Mouse (Mus musculus) limb, embryonic 12.5 days (tissue): ENCODE measurements at regions not wholly inside any gene's neighbourhood (a gene's known extent, or its start where the extent isn't known, plus 50 kb on each side); places are given as distances from the start of the nearest gene placed in this dataset.
"Not testable (repeated sequence)": the region's sequence is repeated elsewhere in the genome, so short reads cannot be mapped to it uniquely, and the experiment has no call there.

Source experiments
- ATAC-seq: fragments of 200-750 bp; cut with Nextera tagmentation; 2 replicates; pipeline ENCODE4 v1.8.0; 2017; ENCODE audit warnings: low read depth, moderate TSS enrichment; ENCODE audit not compliant: insufficient number of reproducible peaks, insufficient read depth, low FRiP score, low TSS enrichment
- H3K27ac ChIP-seq: fragments of 300-500 bp; sonication (generic); 2 replicates; pipeline ENCODE4 v1.5.1; 2016; ENCODE audit warnings: mild to moderate bottlenecking, moderate library complexity
- H3K27me3 ChIP-seq: fragments of 300-500 bp; sonication (generic); 2 replicates; pipeline ENCODE4 v1.6.1; 2016; ENCODE audit warnings: mild to moderate bottlenecking, moderate library complexity
- H3K36me3 ChIP-seq: fragments of 300-500 bp; sonication (generic); 2 replicates; pipeline ENCODE4 v1.6.1; 2016; ENCODE audit warnings: mild to moderate bottlenecking, moderate library complexity
- H3K4me1 ChIP-seq: fragments of 300-500 bp; sonication (generic); replicated peaks from 2 replicates; pipeline ENCODE4 v1.6.1; 2016
- H3K4me2 ChIP-seq: fragments of 300-500 bp; sonication (generic); 2 replicates; pipeline ENCODE4 v1.6.1; 2016; ENCODE audit warnings: mild to moderate bottlenecking, moderate library complexity
- H3K4me3 ChIP-seq: fragments of 300-500 bp; sonication (generic); replicated peaks from 2 replicates; pipeline ENCODE4 v1.5.1; 2016; ENCODE audit warnings: mild to moderate bottlenecking
- H3K9ac ChIP-seq: fragments of 300-500 bp; sonication (generic); replicated peaks from 2 replicates; pipeline ENCODE4 v1.6.1; 2016; ENCODE audit warnings: mild to moderate bottlenecking, moderate library complexity
- H3K9me3 ChIP-seq: fragments of 300-500 bp; sonication (generic); 2 replicates; pipeline ENCODE4 v1.6.1; 2016; ENCODE audit warnings: mild to moderate bottlenecking, moderate library complexity
- WGBS: fragments of 180-500 bp; shearing (Covaris S2); methylation state at CpG from one replicate; pipeline ENCODE4 v1.1.7; 2016; 5-methylcytosine and 5-hydroxymethylcytosine counted together

DNA sequence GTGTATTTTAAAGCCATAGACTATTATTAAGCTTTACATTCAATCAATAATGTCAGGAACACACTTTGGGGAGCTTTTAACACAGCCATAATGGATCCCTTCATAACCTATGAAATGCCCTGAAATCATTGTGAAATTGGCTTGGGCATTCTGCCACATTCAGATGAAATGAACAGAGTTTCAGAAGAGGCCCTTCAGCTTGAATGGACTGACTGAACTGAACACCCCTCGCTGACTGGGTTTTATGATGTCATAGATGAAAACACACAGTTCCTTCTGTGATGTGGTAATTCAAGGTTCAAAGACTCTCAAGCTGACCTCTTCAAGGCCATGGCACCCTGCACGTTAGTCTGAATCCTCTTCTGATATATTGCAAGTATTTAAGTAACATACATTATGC lies 298.4 kb upstream of the Ercc4 start:
- Histone ChIP-seq H3K4me3 (no peak overlapping the region), H3K9ac (no peak overlapping the region), H3K27me3 (no peaks in the 10 kb centered on the region), H3K36me3 (no peaks in the 10 kb centered on the region), H3K27ac (no peak overlapping the region), H3K9me3 (no peaks in the 10 kb centered on the region), H3K4me1 (no peaks in the 10 kb centered on the region; the same call in 1 of the 2 replicates), H3K4me2 (no peak overlapping the region)
- WGBS: 59% methylated on average over 2 of the region's 2 CpGs
- no peak for ATAC-seq

DNA sequence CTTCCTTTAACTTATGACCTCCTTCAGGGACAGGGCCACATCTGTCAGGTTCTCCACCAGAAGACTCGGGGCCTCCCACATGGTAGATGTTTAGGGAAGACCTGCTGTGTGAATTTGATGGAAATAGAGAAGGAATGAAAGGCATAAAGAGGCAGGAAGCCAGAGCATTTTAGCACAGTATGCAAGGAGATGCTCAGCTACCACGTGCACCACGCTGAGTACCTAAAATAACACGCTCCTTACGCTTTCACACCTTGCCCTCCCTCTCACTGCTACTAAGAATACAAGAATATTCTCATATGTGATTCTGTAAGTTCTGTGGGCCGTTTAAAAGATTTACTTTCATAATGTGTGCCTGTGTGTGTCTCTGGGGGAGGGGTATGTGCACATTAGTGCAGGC lies 284.8 kb upstream of the Ercc4 start:
- ATAC-seq: no peak
- H3K27me3 ChIP-seq: no peaks in the 10 kb centered on the region
- H3K36me3 ChIP-seq: no peaks in the 10 kb centered on the region
- H3K4me2 ChIP-seq: no peak overlapping the region
- no peaks in the 10 kb centered on the region for H3K9me3 ChIP-seq
- peaks cover 6% of the 10 kb centered on the region for H3K4me1 ChIP-seq
- 76% methylated on average over 6 of the region's 6 CpGs for WGBS
- H3K9ac ChIP-seq: no peak overlapping the region
- H3K27ac ChIP-seq: no peak overlapping the region
- no peak overlapping the region for H3K4me3 ChIP-seq

DNA sequence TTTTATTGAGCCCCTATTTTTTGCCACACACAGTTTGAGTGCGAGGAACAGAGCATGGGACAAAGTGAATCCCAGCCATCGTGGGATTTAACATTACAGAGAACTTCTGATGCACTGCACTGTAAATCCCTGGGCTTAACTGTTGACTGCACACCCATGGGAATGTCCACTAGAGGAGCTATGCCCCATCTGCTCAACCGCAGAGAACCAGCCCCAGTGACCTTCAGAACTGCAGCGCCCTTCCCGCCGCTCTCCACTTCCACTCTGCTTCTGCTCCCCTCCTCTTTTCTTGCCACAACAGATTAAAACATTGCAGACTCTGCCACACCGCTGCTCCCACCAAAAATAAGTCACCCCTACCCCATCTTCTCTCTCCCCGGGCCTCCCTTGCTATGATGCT lies 283.3 kb upstream of the Ercc4 start:
- H3K9me3 ChIP-seq: no peaks in the 10 kb centered on the region
- H3K4me2 ChIP-seq: no peak overlapping the region
- 53% methylated on average over 8 of the region's 8 CpGs for WGBS
- H3K4me1 ChIP-seq: no peaks in the 10 kb centered on the region
- no peak for ATAC-seq
- no peak overlapping the region for H3K9ac ChIP-seq
- H3K4me3 ChIP-seq: no peak overlapping the region
- no peaks in the 10 kb centered on the region for H3K27me3 ChIP-seq
- H3K36me3 ChIP-seq: no peaks in the 10 kb centered on the region
- no peak overlapping the region for H3K27ac ChIP-seq

DNA sequence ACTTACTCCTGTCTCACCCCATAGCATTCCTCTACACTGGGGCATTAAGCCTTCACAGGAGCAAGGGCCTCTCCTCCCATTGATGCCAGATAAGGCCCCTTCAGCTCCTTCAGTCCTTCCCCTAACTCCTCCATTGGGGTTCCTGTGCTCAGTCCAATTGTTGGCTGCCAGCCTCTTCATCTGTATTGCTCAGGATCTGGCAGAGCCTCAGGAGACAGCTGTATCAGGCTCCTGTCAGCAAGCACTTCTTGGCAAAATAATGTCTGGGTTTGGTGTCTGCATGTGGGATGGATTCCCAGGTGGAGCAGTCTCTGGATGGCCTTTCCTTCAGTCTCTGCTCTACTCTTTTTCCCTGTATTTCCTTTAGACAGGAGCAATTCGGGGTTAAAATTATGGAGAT lies 278.2 kb upstream of the Ercc4 start:
- H3K36me3 ChIP-seq, H3K27ac ChIP-seq, H3K9me3 ChIP-seq, H3K4me2 ChIP-seq, H3K9ac ChIP-seq, H3K4me3 ChIP-seq, ATAC-seq, H3K4me1 ChIP-seq, H3K27me3 ChIP-seq: not testable (repeated sequence)
- WGBS: 53% methylated on average over 1 of the region's 1 CpGs

DNA sequence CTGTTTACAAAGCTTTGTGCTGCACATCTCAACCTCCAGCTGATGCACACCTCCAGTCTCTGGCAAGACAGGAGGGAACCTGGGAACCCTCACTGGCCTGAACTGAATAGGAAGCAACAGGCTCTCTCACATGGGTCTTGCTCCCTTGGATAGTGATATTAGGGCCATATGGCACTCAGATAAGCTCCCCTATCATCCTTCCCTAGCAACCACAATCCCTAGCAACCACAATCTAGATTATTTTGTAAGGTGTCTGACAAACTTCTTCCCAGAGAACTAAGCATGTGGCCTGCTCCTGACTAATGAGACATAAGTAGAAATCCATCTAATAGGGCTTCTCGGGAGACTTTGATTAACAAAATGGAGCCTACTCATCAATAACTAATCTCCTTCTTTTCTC lies 253.1 kb upstream of the Ercc4 start:
- Histone ChIP-seq H3K4me2 (no peak overlapping the region), H3K27me3 (no peaks in the 10 kb centered on the region), H3K27ac (no peak overlapping the region), H3K36me3 (no peaks in the 10 kb centered on the region), H3K4me1 (no peaks in the 10 kb centered on the region), H3K9me3 (no peaks in the 10 kb centered on the region), H3K9ac (no peak overlapping the region), H3K4me3 (no peak overlapping the region)
- ATAC-seq: no peak
- 88% methylated on average over 1 of the region's 1 CpGs for WGBS

DNA sequence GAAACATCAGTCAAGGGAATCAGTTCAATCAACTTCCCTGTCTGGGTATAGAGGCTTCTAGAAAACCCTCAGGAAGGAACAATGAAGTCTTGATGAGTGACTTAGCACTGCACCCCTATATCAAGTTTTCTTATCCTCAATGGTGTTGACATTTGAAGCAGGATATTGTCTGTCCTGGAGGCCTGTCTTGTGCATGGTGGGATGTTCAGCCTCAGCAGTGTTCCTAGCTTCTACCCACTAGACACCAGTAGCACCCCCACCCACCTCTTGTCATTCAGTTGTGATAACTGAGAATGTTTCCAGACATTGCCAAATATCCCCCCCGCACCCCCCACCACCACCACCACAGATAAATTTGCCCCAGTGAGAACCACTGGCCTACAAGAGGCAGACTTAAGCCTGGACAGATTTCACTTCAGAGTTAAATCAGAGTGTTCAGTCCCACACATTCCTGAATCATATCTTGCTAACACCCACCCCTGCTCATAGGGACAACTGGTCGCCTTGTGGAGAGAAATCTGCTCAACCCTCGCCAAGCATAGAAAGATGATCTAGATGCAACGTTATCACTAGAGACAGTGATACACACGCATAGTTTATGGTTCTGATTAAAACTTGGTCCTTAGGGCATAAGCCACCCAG lies 249.6 kb upstream of the Ercc4 start:
- no peak overlapping the region for H3K4me3 ChIP-seq
- 91% methylated on average over 5 of the region's 5 CpGs for WGBS
- ATAC-seq: no peak
- no peaks in the 10 kb centered on the region for H3K9me3 ChIP-seq
- no peak overlapping the region for H3K9ac ChIP-seq
- no peaks in the 10 kb centered on the region for H3K4me1 ChIP-seq
- no peak overlapping the region for H3K27ac ChIP-seq
- H3K27me3 ChIP-seq: no peaks in the 10 kb centered on the region
- H3K4me2 ChIP-seq: no peak overlapping the region
- no peaks in the 10 kb centered on the region for H3K36me3 ChIP-seq

DNA sequence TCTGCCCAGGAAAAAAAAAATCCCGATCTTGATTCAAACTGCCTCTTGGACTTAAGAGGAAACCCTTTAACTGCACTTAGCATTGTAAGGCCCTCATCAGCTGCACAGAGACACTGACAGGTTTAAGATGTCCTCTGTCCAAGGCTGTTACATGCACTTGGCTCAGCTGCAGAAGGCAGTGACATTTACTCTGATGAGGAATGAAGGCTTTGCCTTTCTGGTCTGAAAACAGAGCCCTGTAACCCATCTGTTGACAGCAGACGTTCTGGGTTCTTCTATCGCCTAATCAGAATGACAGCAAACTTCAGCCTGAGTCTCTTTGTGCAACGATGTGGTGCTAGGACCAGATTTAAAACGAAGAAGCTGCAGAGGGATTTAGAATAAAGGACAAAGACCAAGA lies 246.9 kb upstream of the Ercc4 start:
- no peaks in the 10 kb centered on the region for H3K9me3 ChIP-seq

DNA sequence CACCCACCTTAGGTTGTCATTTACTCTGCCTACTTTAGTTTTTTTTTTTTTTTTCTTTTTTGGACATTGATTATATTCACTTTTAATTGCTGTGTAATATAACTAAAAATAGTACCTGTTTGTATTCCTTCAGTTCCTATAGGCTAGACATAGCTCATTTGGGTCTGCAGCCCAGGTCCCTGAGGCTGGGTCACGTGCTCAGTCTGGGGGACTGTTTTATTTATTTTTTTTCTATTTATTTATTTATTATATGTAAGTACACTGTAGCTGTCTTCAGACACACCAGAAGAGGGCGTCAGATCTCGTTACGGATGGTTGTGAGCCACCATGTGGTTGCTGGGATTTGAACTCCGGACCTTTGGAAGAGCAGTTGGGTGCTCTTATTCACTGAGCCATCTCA lies 231.2 kb upstream of the Ercc4 start:
- H3K36me3 ChIP-seq, H3K27ac ChIP-seq, H3K9ac ChIP-seq, H3K9me3 ChIP-seq, H3K27me3 ChIP-seq, H3K4me3 ChIP-seq, H3K4me1 ChIP-seq, H3K4me2 ChIP-seq, ATAC-seq: not testable (repeated sequence)
- WGBS: 65% methylated on average over 5 of the region's 5 CpGs

More for the DNA sequence above, 246.9 kb upstream of the Ercc4 start:
- H3K4me2 ChIP-seq: no peak overlapping the region
- no peaks in the 10 kb centered on the region for H3K36me3 ChIP-seq
- no peaks in the 10 kb centered on the region for H3K27me3 ChIP-seq
- no peak for ATAC-seq
- H3K4me3 ChIP-seq: no peak overlapping the region
- H3K4me1 ChIP-seq: no peaks in the 10 kb centered on the region
- H3K9ac ChIP-seq: no peak overlapping the region
- 80% methylated on average over 5 of the region's 5 CpGs for WGBS
- H3K27ac ChIP-seq: no peak overlapping the region

DNA sequence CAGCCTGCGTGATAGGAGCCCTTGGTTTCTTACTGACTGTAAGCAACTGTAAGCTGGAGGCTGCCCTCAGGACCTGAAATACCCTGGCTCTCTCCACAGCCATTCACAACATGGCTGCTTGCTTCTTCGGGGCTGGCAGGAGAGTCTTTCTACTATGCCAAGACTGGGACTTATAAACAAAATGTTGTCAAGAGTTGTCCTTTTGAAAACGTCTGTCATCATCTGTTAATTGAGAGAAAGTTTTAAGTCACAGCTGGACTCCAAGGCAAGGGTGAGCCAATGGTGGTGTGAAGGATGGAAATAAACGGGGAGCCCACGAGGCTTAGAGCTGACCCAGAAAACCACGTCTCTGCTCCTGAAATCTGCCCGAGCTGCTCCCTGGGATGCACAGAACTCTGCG lies 229.5 kb upstream of the Ercc4 start:
- no peak for ATAC-seq
- Histone ChIP-seq H3K36me3 (no peaks in the 10 kb centered on the region), H3K4me1 (no peaks in the 10 kb centered on the region), H3K27ac (no peak overlapping the region), H3K27me3 (no peaks in the 10 kb centered on the region), H3K9me3 (no peaks in the 10 kb centered on the region), H3K4me2 (no peak overlapping the region), H3K4me3 (no peak overlapping the region), H3K9ac (no peak overlapping the region)
- WGBS: 76% methylated on average over 8 of the region's 8 CpGs

DNA sequence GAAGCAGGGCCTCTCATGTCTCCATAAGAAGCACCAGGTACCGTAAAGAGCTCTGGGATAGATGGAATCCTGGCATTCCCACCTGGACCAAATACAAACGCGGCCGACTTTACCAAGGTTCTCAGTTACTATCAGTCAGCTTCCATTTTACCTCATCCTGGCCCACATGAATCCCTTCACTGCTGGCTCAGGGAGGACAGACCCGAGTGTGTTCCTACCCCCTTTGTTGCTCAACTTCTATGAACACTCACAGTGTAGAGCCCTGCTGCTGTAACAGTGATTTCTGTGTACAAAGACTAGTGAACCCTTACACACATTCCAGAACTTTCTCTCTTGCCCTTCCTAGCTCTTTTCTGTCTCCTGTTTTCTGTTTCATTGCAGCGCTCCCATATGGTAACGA lies 229.0 kb upstream of the Ercc4 start:
- ATAC-seq: no peak
- no peaks in the 10 kb centered on the region for H3K27me3 ChIP-seq
- 88% methylated on average over 7 of the region's 7 CpGs for WGBS

DNA sequence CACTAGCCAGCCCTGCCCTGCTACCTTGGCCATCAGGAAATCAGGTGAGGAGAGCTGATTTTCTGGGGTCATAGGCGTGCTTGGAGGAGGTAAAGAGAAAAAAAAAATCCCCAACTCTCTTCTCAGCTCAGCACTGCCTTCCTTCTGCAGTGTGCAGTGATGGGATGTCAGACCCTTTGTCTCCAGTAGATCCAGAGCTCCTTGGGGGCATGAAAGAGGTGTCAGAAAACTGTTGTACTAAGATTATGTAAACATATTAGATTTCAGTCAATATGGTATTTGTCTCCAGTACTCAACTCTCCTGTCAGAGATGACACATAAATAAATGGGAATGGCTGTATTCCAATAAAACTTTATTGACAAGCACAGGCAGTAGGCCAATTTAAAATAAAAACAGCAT lies 226.8 kb upstream of the Ercc4 start:
- no peaks in the 10 kb centered on the region for H3K27me3 ChIP-seq
- no peak overlapping the region for H3K27ac ChIP-seq
- no peak overlapping the region for H3K4me2 ChIP-seq
- no peak overlapping the region for H3K4me3 ChIP-seq
- no peak overlapping the region for H3K9ac ChIP-seq
- H3K4me1 ChIP-seq: no peaks in the 10 kb centered on the region
- H3K36me3 ChIP-seq: no peaks in the 10 kb centered on the region
- H3K9me3 ChIP-seq: no peaks in the 10 kb centered on the region
- ATAC-seq: no peak
- 64% methylated on average over 1 of the region's 1 CpGs for WGBS

More for the DNA sequence above, 229.0 kb upstream of the Ercc4 start:
- H3K4me2 ChIP-seq: no peak overlapping the region
- H3K36me3 ChIP-seq: no peaks in the 10 kb centered on the region
- no peak overlapping the region for H3K9ac ChIP-seq
- H3K4me1 ChIP-seq: no peaks in the 10 kb centered on the region
- H3K27ac ChIP-seq: no peak overlapping the region
- H3K4me3 ChIP-seq: no peak overlapping the region
- no peaks in the 10 kb centered on the region for H3K9me3 ChIP-seq

DNA sequence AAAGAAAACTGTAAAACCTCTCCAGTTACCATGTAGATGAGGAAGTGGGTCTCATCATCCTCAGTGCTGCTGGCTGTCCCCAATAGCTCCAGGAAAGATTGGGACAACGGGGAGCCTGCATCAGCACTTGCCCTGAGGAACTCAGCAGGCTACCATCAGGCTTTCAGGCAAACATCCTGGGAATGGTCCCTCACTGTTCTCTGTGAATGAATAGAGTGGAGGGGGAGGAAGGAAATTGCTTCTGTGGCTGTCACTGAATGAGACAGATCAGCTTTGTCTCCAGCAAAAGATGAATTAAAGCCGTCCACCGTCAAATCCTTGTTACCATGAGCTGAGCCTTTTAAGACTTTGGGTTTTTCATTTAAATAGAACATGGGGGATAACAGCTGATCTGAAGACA lies 224.9 kb upstream of the Ercc4 start:
- Histone ChIP-seq H3K9ac (no peak overlapping the region), H3K36me3 (no peaks in the 10 kb centered on the region), H3K4me3 (no peak overlapping the region), H3K4me1 (no peaks in the 10 kb centered on the region), H3K27me3 (no peaks in the 10 kb centered on the region), H3K4me2 (no peak overlapping the region), H3K9me3 (no peaks in the 10 kb centered on the region), H3K27ac (no peak overlapping the region)
- no peak for ATAC-seq
- WGBS: 15% methylated on average over 3 of the region's 3 CpGs
